Mouse (Mus musculus) myocyte (in vitro differentiated cells): ENCODE measurements around the gene Spata5.

ENCODE experiments used
- MAX ChIP-seq: IDR thresholded peaks from one replicate; pipeline ENCODE4 v1.6.1; 2011; ENCODE audit warnings: low read depth, mild to moderate bottlenecking, control low read depth
- MYOG ChIP-seq, 3 experiments: IDR thresholded peaks; one replicate each; pipeline ENCODE4 v1.6.1; 2011; ENCODE audit warnings: control low read depth in 2 of 3, low read depth in 2 of 3, mild to moderate bottlenecking in 2 of 3; ENCODE audit not compliant: insufficient read length in 2 of 3, control insufficient read depth in 1 of 3, insufficient read depth in 1 of 3
- TCF12 ChIP-seq: IDR thresholded peaks from one replicate; pipeline ENCODE4 v1.6.1; 2011; ENCODE audit warnings: mild to moderate bottlenecking, control low read depth; ENCODE audit not compliant: poor library complexity, insufficient read depth, severe bottlenecking
- USF1 ChIP-seq: IDR thresholded peaks from one replicate; pipeline ENCODE4 v1.6.1; 2011; ENCODE audit warnings: low read depth, mild to moderate bottlenecking, control low read depth, moderate library complexity

DNA sequence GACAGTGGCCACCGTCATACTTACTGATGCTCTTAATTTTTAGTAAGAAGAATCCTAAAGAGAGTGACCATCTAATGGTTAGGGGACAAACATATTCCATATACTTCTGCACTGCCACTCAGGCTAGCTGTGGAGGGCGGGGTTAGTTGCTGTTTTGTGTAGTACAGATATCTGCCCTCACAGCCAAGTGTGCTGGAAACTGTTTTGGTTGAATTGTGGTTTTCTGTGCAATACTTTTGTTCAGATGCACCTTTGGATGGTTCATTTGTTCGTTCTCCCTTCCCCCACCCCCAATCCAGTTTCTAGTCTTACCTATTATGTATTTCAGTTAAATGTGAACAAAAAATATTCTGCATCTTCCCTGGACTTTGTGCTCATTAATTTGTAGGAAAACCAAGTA, 130.5 kb downstream of the Spata5 start:
- TF ChIP-seq MYOG (IDR thresholded peaks at IDR 0.05; ENCODE audit: control insufficient read depth in 1 of 3, insufficient read depth in 1 of 3, insufficient read length in 2 of 3, low read depth in 2 of 3) (no peak), USF1 (no peak), MAX (no peak), TCF12 (no peak)
